Comparison of ENCODE assay signal across 18 mouse cellular contexts in genomic region chr7:136850339-136850738, GRCm38 (mm10). TPM values are rescaled to one million over a fixed set of nuclear protein-coding genes. Genes with fewer than 3 reads are reported as not detected.
A peak's percentile ranks its signal among the peaks of the same experiment; 100 is the strongest.
DNase-seq lines count a peak whose midpoint lies in the region; ATAC-seq lines count a peak whose summit lies in the region.
"Had no signal": no experiment of that assay in that cellular context is flagged by ENCODE, and none has a peak within 500 bp of the region (broad histone marks: within the 10 kb centered on the region; RNA-seq: fewer than 3 reads in every experiment).

No protein-coding gene starts in this region.

- ATAC-seq in kidney, embryonic 15.5 days (replicated peaks; ENCODE audit: low FRiP score), result no peak
- peak; percentile 52 for ATAC-seq in heart, embryonic 16.5 days (replicated peaks; ENCODE audit: extremely low read depth, insufficient read depth, low FRiP score)
- ATAC-seq: forebrain, embryonic 15.5 days had no signal

- DNase-seq in kidney, postnatal 36 days, result peak; percentile 5
- peak; percentile 29 for DNase-seq in gastrocnemius, postnatal 14 days
- DNase-seq in lung, postnatal 10 days, result peak; percentile 50
- no peak for DNase-seq in kidney, adult 18-20 months
- no peak for DNase-seq in cerebellum, adult 9-10 months
- DNase-seq: adrenal gland, adult 2 months; cerebellum, adult 18-20 months; kidney, adult 11 months; right cerebral cortex, postnatal 25 days had no signal

- intact Hi-C loops in gastrocnemius, postnatal 14 days (cut with DNase I; ENCODE audit: low total_unique reads), result no loop called here

- H3K9me3 ChIP-seq in kidney, embryonic 15.5 days (replicated peaks), result no peaks in the 10 kb centered on the region
- no peaks in the 10 kb centered on the region for H3K9me3 ChIP-seq in heart, embryonic 16.5 days (replicated peaks; ENCODE audit: control insufficient read depth, low read length)
- H3K9me3 ChIP-seq: forebrain, embryonic 15.5 days; limb, embryonic 12.5 days; neural tube, embryonic 13.5 days had no signal

- no peak overlapping the region for H3K27ac ChIP-seq in kidney, embryonic 15.5 days
- H3K27ac ChIP-seq in heart, embryonic 16.5 days (ENCODE audit: low read length), result peak overlapping the region; percentile 53
- H3K27ac ChIP-seq: forebrain, embryonic 15.5 days; hindbrain, embryonic 14.5 days; layer of hippocampus, adult 2 months; limb, embryonic 12.5 days; neural tube, embryonic 13.5 days had no signal

- H3K9ac ChIP-seq in kidney, embryonic 15.5 days, result no peak overlapping the region
- H3K9ac ChIP-seq in heart, embryonic 16.5 days (ENCODE audit: low read length), result no peak overlapping the region
- H3K9ac ChIP-seq: forebrain, embryonic 15.5 days; hindbrain, embryonic 14.5 days; limb, embryonic 12.5 days; neural tube, embryonic 13.5 days had no signal

- WGBS in kidney, embryonic 15.5 days, result 46% methylated on average over 5 of the region's 5 CpGs
- WGBS in heart, embryonic 16.5 days, result 39% methylated on average over 5 of the region's 5 CpGs

- H3K4me1 ChIP-seq in kidney, embryonic 15.5 days, result 0 out of 2 replicates have a peak, but pooled peaks cover 4% of the 10 kb centered on the region
- peaks cover 6% of the 10 kb centered on the region for H3K4me1 ChIP-seq in heart, embryonic 16.5 days (ENCODE audit: control insufficient read depth, insufficient read depth, low read length)

- H3K4me3 ChIP-seq in kidney, embryonic 15.5 days (replicated peaks), result no peak overlapping the region
- H3K4me3 ChIP-seq in heart, embryonic 16.5 days (ENCODE audit: low read length), result no peak overlapping the region
- H3K4me3 ChIP-seq: forebrain, embryonic 15.5 days; layer of hippocampus, adult 2 months; limb, embryonic 12.5 days; neural tube, embryonic 13.5 days had no signal

- H3K27me3 ChIP-seq in kidney, embryonic 15.5 days, result 0 out of 2 replicates have a peak, but pooled peaks cover 10% of the 10 kb centered on the region
- no peaks in the 10 kb centered on the region for H3K27me3 ChIP-seq in heart, embryonic 16.5 days (ENCODE audit: control insufficient read depth, insufficient read depth, low read length)
- H3K27me3 ChIP-seq: neural tube, embryonic 13.5 days had no signal

- H3K36me3 ChIP-seq in kidney, embryonic 15.5 days, result no peaks in the 10 kb centered on the region
- H3K36me3 ChIP-seq in heart, embryonic 16.5 days (ENCODE audit: control insufficient read depth, insufficient read depth), result no peaks in the 10 kb centered on the region
- H3K36me3 ChIP-seq: forebrain, embryonic 15.5 days; G1E; limb, embryonic 12.5 days; neural tube, embryonic 13.5 days had no signal

- no peak overlapping the region for H3K4me2 ChIP-seq in kidney, embryonic 15.5 days
- H3K4me2 ChIP-seq in heart, embryonic 16.5 days (ENCODE audit: low read depth, low read length), result no peak overlapping the region
- H3K4me2 ChIP-seq: forebrain, embryonic 15.5 days; hindbrain, embryonic 14.5 days; limb, embryonic 12.5 days; neural tube, embryonic 13.5 days had no signal

RNA-seq across cellular contexts. Expression of gene Mgmt, which starts 44.1 kb away (rescaled TPM):
- polyA plus RNA-seq in kidney, embryonic 15.5 days (2015; fragmentation: Nextera tagmentation; extraction: Ambion mirVana), result 5.0 and 5.8 TPM in 2 replicates
- total RNA-seq in gastrocnemius, postnatal 14 days (2021), result 1 to 10 TPM; 1.4 to 1.5 TPM
- 7.7 TPM in 2 replicates for polyA plus RNA-seq in heart, embryonic 16.5 days (2015; fragmentation: Nextera tagmentation; extraction: Ambion mirVana)
- total RNA-seq: monocyte, adult 5-6 weeks had no signal

Comparison
In these comparisons a context has a peak if more than half of its experiments do, and no peak if none do; other contexts are left out.
1. DNase-seq: peak in kidney, postnatal 36 days (2 of 2), gastrocnemius, postnatal 14 days (single experiment) and lung, postnatal 10 days (single experiment); none in kidney, adult 18-20 months (single experiment) and cerebellum, adult 9-10 months (single experiment).